Mouse (Mus musculus): ENCODE results near the gene Cnksr1. TPM values are rescaled to one million over a fixed set of nuclear protein-coding genes. Genes with fewer than 3 reads are reported as not detected.

The Cnksr1 gene
- polyA plus RNA-seq, 1 experiment from 2014 or later = 13.8 TPM

DNA sequence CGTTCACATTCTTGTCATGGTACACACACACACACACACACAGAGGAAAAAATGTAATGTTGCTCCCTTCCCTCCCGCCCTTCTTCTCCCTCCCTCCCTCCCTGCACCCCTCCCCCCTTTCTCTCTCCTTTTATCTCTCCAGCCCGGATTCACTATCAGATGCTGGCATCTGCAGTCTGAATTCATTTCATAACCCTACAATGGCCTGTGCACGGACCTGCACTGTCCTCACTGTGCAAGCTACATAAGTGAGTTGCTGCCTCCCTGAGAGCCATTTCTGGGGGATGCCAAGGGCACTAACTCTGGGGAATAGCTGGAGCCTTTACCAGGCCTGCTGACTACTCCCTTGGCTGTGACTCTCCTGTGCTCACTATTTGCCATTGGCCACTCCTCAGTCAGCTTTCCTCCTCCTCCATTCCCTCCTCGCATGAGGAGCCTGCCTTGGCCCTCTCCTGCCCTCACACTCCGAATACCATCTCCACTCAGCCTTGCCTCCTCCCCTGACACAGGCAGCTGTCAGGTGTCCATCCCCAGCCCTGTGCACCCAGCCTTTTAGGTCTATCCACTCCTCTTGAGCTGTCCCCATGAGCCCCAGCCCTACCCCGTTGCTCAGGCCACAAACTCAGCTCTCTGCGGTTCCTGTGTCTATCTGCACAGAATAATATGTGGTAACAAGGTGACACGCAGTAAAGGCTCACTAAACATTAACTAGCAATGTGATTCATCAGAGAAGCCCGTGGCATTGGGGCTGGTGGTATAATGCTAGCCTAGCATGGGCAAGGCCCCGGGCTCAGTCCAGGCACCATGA is 15.2 kb downstream of the Cnksr1 start:
- Histone ChIP-seq H3K27me3 (replicated peaks; ENCODE audit: control insufficient read depth, insufficient read depth, low read length) (no peaks in the 10 kb centered on the region), H3K4me3 (ENCODE audit: low read depth, low read length) (no peak overlapping the region), H3K4me2 (replicated peaks; ENCODE audit: low read depth) (peak overlapping the region; percentile 44), H3K4me1 (replicated peaks; ENCODE audit: control insufficient read depth, insufficient read depth, low read length) (no peaks in the 10 kb centered on the region), H3K9ac (ENCODE audit: low read depth, low read length) (no peak overlapping the region), H3K9me3 (ENCODE audit: control insufficient read depth) (no peaks in the 10 kb centered on the region), H3K36me3 (ENCODE audit: control insufficient read depth, insufficient read depth) (no peaks in the 10 kb centered on the region), H3K27ac (ENCODE audit: low read depth, low read length) (peak overlapping the region; percentile 66; the same call in 1 of the 2 replicates)
- WGBS = 31% methylated on average over 11 of the region's 11 CpGs
- ATAC-seq = peak; percentile 78
- no peak for TF ChIP-seq CTCF (IDR thresholded peaks at IDR 0.05; ENCODE audit: low read depth)

DNA sequence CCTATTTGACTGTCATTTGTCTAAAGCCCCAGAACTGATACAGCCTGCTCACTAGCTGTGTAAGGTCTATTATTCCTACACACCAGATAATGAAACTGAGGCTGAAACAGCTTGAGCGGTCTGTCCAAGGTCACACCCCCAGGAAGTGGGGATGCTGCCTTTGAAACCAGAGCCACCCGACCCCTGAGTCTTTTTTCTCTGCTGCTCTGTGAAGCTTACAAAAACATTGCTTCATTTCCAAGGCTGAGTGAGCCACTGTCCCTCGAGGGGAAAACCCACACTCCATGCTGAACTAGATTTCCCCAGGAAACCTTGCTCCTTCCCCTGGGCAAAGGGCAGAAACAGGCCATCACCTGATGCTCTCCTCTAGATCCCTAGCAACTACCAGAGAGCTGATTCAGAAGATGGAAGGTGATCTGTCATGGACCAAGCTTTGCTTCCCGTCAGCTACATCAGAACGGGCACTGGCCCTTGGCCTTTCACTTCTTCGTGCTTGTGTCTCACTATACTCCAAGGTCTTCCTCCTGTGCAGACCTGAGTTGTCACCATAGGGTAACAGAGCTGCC is 31.6 kb downstream of the Cnksr1 start:
- TF ChIP-seq CTCF (IDR thresholded peaks at IDR 0.05; ENCODE audit: low read depth) = no peak
- H3K36me3 ChIP-seq (ENCODE audit: control insufficient read depth, insufficient read depth) = no peaks in the 10 kb centered on the region
- H3K9ac ChIP-seq (ENCODE audit: low read depth, low read length) = no peak overlapping the region
- no peaks in the 10 kb centered on the region for H3K9me3 ChIP-seq (ENCODE audit: control insufficient read depth)
- no peak overlapping the region for H3K4me2 ChIP-seq (replicated peaks; ENCODE audit: low read depth)
- H3K4me1 ChIP-seq (replicated peaks; ENCODE audit: control insufficient read depth, insufficient read depth, low read length) = no peaks in the 10 kb centered on the region
- H3K27ac ChIP-seq (ENCODE audit: low read depth, low read length) = no peak overlapping the region
- WGBS = 45% methylated on average over 6 of the region's 6 CpGs
- no peaks in the 10 kb centered on the region for H3K27me3 ChIP-seq (replicated peaks; ENCODE audit: control insufficient read depth, insufficient read depth, low read length)
- H3K4me3 ChIP-seq (ENCODE audit: low read depth, low read length) = no peak overlapping the region
- ATAC-seq = no peak

DNA sequence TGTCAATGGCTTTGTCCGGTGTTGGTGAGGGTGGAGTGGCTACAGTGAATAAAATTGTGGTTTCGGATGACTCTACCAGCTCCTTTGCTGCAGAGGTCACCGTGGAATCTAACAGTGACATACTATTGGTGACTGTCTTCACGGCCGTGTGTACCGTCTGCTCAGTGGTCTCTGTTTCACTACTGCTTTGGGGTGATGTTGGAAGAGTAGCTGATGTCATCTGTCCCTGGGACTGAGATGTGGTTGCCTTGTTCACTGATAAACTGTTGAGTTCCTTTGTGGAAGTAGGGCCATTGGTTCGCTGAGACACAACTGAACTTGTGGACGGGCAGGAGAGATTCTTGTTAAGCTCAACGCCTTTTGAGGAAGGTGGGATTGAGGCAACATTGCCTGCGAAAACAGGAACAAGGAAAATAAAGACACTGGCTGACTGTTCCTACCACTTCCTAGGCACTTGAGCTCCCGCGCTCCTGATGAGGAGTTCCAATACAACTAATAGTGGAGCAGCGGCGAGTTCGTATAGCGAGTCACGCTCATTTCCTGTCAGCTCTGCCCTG is 34.8 kb downstream of the Cnksr1 start:
- Histone ChIP-seq H3K27me3 (replicated peaks; ENCODE audit: control insufficient read depth, insufficient read depth, low read length) (no peaks in the 10 kb centered on the region), H3K9ac (ENCODE audit: low read depth, low read length) (no peak overlapping the region), H3K4me3 (ENCODE audit: low read depth, low read length) (no peak overlapping the region), H3K9me3 (ENCODE audit: control insufficient read depth) (no peaks in the 10 kb centered on the region), H3K4me1 (replicated peaks; ENCODE audit: control insufficient read depth, insufficient read depth, low read length) (no peaks in the 10 kb centered on the region), H3K4me2 (replicated peaks; ENCODE audit: low read depth) (no peak overlapping the region), H3K27ac (ENCODE audit: low read depth, low read length) (no peak overlapping the region), H3K36me3 (ENCODE audit: control insufficient read depth, insufficient read depth) (no peaks in the 10 kb centered on the region)
- no peak for ATAC-seq
- no peak for TF ChIP-seq CTCF (IDR thresholded peaks at IDR 0.05; ENCODE audit: low read depth)
- WGBS = 81% methylated on average over 17 of the region's 17 CpGs

DNA sequence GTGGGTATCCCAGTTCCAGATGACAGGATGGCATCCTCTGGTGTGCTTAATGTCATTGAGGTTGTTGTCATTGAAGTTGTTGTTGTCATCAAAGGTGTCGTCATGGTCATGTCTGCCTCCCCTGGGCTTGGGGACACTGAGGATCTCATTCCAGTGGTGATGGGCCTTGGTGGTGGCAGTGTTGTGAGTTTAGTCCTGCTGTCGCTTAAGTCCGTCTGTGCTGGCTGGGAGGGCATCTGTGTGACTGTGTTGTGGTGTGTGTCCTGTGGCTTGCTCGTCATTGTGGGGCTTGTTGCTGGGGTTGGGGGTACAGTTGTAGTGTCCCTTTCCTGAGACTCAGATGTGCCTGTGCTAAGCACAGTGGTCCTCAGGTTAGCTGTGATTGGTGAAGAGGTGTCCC is 35.3 kb downstream of the Cnksr1 start, which contains the start of gene Gm7534:
Gm7534 (minus strand) TSS at position 101 of the 400 bp plus-strand sequence.
- Histone ChIP-seq H3K9me3 (ENCODE audit: control insufficient read depth) (no peaks in the 10 kb centered on the region), H3K4me1 (replicated peaks; ENCODE audit: control insufficient read depth, insufficient read depth, low read length) (no peaks in the 10 kb centered on the region), H3K27me3 (replicated peaks; ENCODE audit: control insufficient read depth, insufficient read depth, low read length) (no peaks in the 10 kb centered on the region), H3K36me3 (ENCODE audit: control insufficient read depth, insufficient read depth) (no peaks in the 10 kb centered on the region), H3K9ac (ENCODE audit: low read depth, low read length) (no peak within 1 kb of the TSS), H3K27ac (ENCODE audit: low read depth, low read length) (no peak within 1 kb of the TSS), H3K4me2 (replicated peaks; ENCODE audit: low read depth) (no peak within 1 kb of the TSS), H3K4me3 (ENCODE audit: low read depth, low read length) (no peak within 1 kb of the TSS)
- no peak for ATAC-seq
- TF ChIP-seq CTCF (IDR thresholded peaks at IDR 0.05; ENCODE audit: low read depth) = no peak
- WGBS = 96% methylated on average over 4 of the region's 4 CpGs

DNA sequence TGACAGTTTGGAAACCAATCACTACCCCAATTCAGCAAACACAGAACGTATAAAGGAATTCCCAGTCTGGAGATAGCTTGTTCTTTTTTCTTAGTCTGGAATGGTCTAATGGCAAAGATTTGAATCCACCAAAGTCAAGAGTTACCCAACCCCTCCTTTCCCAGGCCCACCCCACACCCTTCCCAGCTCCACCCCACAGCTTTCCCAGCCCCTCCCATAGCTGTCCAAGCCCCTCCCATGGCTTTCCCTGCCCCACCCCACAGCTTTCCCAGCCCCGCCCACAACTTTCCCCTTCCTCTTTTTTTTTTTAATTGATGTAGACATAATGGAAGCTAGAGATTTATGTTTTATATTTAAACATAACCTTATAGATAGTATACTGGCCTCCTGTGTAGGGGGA is 38.8 kb downstream of the Cnksr1 start:
- Histone ChIP-seq H3K27ac (ENCODE audit: low read depth, low read length) (no peak overlapping the region), H3K4me2 (replicated peaks; ENCODE audit: low read depth) (no peak overlapping the region), H3K4me3 (ENCODE audit: low read depth, low read length) (no peak overlapping the region), H3K36me3 (ENCODE audit: control insufficient read depth, insufficient read depth) (no peaks in the 10 kb centered on the region), H3K27me3 (replicated peaks; ENCODE audit: control insufficient read depth, insufficient read depth, low read length) (no peaks in the 10 kb centered on the region), H3K9me3 (ENCODE audit: control insufficient read depth) (no peaks in the 10 kb centered on the region), H3K4me1 (replicated peaks; ENCODE audit: control insufficient read depth, insufficient read depth, low read length) (no peaks in the 10 kb centered on the region), H3K9ac (ENCODE audit: low read depth, low read length) (no peak overlapping the region)
- no peak for TF ChIP-seq CTCF (IDR thresholded peaks at IDR 0.05; ENCODE audit: low read depth)
- 70% methylated on average over 2 of the region's 2 CpGs for WGBS
- ATAC-seq = no peak

DNA sequence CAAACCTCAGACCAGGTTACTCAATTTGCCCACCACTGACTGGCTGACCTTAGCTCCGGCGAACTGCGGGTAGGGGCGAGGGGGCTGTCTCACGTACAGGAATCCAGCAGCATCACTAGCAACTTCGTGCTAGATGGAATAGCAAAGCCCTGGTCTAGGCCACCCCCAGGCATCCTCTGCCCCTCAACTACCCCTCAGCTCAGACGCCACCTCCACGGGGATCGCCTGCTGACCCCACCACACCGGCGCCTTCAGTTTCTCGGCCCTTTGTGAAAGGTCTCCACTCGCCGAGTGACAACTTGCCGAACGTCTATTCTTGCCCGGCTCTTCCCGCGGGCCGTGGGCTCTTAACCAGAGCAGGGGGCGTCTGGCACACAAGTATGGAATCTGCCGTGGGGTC is 51.9 kb downstream of the Cnksr1 start:
- H3K9ac ChIP-seq (ENCODE audit: low read depth, low read length) = peak overlapping the region; percentile 50
- no peaks in the 10 kb centered on the region for H3K36me3 ChIP-seq (ENCODE audit: control insufficient read depth, insufficient read depth)
- no peaks in the 10 kb centered on the region for H3K9me3 ChIP-seq (ENCODE audit: control insufficient read depth)
- no peak for TF ChIP-seq CTCF (IDR thresholded peaks at IDR 0.05; ENCODE audit: low read depth)
- peak overlapping the region; percentile 98 for H3K4me2 ChIP-seq (replicated peaks; ENCODE audit: low read depth)
- peak overlapping the region; percentile 76 for H3K4me3 ChIP-seq (ENCODE audit: low read depth, low read length)
- no peak overlapping the region for H3K27ac ChIP-seq (ENCODE audit: low read depth, low read length)
- H3K4me1 ChIP-seq (replicated peaks; ENCODE audit: control insufficient read depth, insufficient read depth, low read length) = peaks cover 4% of the 10 kb centered on the region; the same call in 1 of the 2 replicates
- WGBS = under 1% methylated on average over 22 of the region's 22 CpGs
- no peaks in the 10 kb centered on the region for H3K27me3 ChIP-seq (replicated peaks; ENCODE audit: control insufficient read depth, insufficient read depth, low read length)
- ATAC-seq = no peak
